Mouse (Mus musculus): ENCODE measurements at regions not wholly inside any gene's neighbourhood (a gene's known extent, or its start where the extent isn't known, plus 50 kb on each side); places are given as distances from the start of the nearest gene placed in this dataset.
A peak's percentile ranks its signal among the peaks of the same experiment; 100 is the strongest.

DNA sequence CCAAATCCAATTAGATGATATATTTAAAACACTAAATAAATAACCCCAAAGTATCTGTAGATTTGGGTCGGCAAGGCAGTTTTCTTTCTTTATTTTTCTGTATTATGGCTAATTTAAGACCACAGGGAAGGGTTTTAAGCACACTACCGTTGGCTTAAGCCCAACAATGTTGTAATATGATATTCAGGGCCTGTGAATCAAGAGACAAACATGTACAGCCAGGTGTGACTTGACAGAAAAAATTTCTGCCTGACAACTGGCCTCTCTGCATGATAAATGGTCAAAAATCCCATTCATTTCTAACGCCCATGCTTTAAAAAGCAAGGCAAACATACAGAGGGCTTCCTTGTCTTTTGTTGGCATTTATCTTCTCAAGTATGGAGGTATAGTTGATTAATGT lies 213.5 kb downstream of the Mtx2 start:
- ATAC-seq, result no peak
- Histone ChIP-seq H3K4me2 (replicated peaks; ENCODE audit: low read depth) (no peak overlapping the region), H3K9ac (ENCODE audit: low read depth, low read length) (no peak overlapping the region), H3K9me3 (ENCODE audit: control insufficient read depth) (no peaks in the 10 kb centered on the region), H3K27ac (ENCODE audit: low read depth, low read length) (no peak overlapping the region), H3K4me1 (replicated peaks; ENCODE audit: control insufficient read depth, insufficient read depth, low read length) (no peaks in the 10 kb centered on the region), H3K36me3 (ENCODE audit: control insufficient read depth, insufficient read depth) (no peaks in the 10 kb centered on the region), H3K4me3 (ENCODE audit: low read depth, low read length) (no peak overlapping the region), H3K27me3 (replicated peaks; ENCODE audit: control insufficient read depth, insufficient read depth, low read length) (no peaks in the 10 kb centered on the region)
- TF ChIP-seq CTCF (IDR thresholded peaks at IDR 0.05; ENCODE audit: low read depth), result no peak
- 40% methylated on average over 3 of the region's 3 CpGs for WGBS

DNA sequence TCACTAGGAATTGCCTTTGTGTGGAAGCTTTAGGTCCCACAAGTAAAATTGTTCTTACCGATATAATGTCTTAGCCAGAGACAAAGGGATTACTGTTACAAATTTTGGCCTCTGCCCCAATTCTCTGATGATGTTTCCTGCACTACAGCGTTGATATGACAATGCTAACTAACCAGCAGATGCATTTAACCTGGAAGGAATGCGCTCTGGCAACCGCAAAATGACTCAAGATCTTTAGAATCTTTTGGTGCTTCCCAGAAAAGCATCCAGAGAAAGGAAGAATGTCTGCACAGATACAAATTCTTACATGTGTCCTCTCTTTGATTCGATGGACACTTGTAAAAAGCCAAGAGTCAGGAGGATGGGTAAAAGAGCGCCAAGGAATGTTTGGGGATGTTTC lies 221.3 kb downstream of the Mtx2 start:
- ATAC-seq, result no peak
- Histone ChIP-seq H3K36me3 (ENCODE audit: control insufficient read depth, insufficient read depth) (no peaks in the 10 kb centered on the region), H3K4me2 (replicated peaks; ENCODE audit: low read depth) (no peak overlapping the region), H3K4me3 (ENCODE audit: low read depth, low read length) (no peak overlapping the region), H3K4me1 (replicated peaks; ENCODE audit: control insufficient read depth, insufficient read depth, low read length) (no peaks in the 10 kb centered on the region), H3K9me3 (ENCODE audit: control insufficient read depth) (no peaks in the 10 kb centered on the region), H3K9ac (ENCODE audit: low read depth, low read length) (no peak overlapping the region), H3K27ac (ENCODE audit: low read depth, low read length) (no peak overlapping the region), H3K27me3 (replicated peaks; ENCODE audit: control insufficient read depth, insufficient read depth, low read length) (0 out of 2 replicates have a peak, but pooled peaks cover 3% of the 10 kb centered on the region)
- TF ChIP-seq CTCF (IDR thresholded peaks at IDR 0.05; ENCODE audit: low read depth), result no peak
- WGBS, result 74% methylated on average over 6 of the region's 6 CpGs

DNA sequence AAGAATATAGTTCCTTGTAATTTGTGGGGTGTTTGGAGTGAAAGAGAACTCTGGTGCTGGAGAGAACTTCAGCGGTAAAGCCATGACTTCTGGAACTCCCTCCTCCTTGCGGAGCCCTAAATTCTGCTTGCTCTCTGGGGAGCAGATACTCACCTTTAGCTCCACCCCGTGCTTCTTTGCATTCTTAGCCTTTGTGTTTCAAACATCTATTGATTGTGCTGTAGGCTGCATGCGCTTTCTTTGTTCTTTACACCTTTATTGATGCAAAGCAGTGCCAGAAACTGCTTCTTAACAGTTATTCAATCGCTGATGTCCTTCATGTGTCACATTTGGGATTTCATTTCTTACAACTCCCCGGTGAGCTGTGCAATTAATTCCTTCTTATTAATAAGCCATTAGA lies 222.5 kb downstream of the Mtx2 start:
- Histone ChIP-seq H3K4me3 (ENCODE audit: low read depth, low read length) (no peak overlapping the region), H3K27ac (ENCODE audit: low read depth, low read length) (no peak overlapping the region), H3K4me1 (replicated peaks; ENCODE audit: control insufficient read depth, insufficient read depth, low read length) (no peaks in the 10 kb centered on the region), H3K9ac (ENCODE audit: low read depth, low read length) (no peak overlapping the region), H3K9me3 (ENCODE audit: control insufficient read depth) (no peaks in the 10 kb centered on the region), H3K27me3 (replicated peaks; ENCODE audit: control insufficient read depth, insufficient read depth, low read length) (0 out of 2 replicates have a peak, but pooled peaks cover 3% of the 10 kb centered on the region), H3K4me2 (replicated peaks; ENCODE audit: low read depth) (no peak overlapping the region), H3K36me3 (ENCODE audit: control insufficient read depth, insufficient read depth) (no peaks in the 10 kb centered on the region)
- WGBS, result 48% methylated on average over 6 of the region's 6 CpGs
- no peak for TF ChIP-seq CTCF (IDR thresholded peaks at IDR 0.05; ENCODE audit: low read depth)
- no peak for ATAC-seq

DNA sequence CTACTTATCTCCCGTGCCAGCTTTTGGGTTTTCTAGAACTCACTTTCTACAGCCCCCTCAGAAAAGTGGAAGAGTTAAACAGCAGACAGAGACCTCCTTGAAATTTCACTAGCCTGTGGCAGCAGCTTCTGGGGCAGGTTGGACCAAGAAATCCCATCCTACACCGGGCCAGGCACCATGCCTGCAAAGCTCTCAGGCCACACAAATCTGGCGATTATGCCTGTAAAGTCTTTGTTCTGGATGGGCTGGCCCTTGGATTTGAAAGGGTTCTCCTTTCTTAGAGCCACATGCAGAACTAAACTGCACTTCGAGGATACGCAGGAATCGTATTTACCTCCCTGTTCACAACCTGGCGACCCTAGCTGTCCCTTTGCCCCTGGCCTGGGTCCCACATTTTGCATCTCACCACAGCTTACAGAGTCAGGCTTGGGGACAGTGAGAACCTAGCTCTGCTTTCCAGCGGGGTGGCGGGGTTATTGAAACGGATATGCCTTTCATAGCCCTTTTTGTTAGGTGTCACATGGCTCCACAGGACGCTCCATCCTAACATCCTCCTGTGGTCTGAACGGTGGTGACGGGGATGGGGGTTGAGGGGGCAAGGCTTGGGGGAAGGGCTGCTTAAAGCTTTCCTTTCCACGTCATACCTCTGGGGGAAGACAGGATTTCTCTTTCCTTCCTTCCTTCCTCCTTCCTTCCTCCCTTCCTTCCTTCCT lies 229.0 kb downstream of the Mtx2 start:
- 35% methylated on average over 14 of the region's 14 CpGs for WGBS
- no peak for ATAC-seq
- no peak overlapping the region for H3K27ac ChIP-seq (ENCODE audit: low read depth, low read length)
- H3K4me1 ChIP-seq (replicated peaks; ENCODE audit: control insufficient read depth, insufficient read depth, low read length), result no peaks in the 10 kb centered on the region
- no peaks in the 10 kb centered on the region for H3K36me3 ChIP-seq (ENCODE audit: control insufficient read depth, insufficient read depth)
- peak overlapping the region; percentile 63 for H3K4me2 ChIP-seq (replicated peaks; ENCODE audit: low read depth)
- no peak for TF ChIP-seq CTCF (IDR thresholded peaks at IDR 0.05; ENCODE audit: low read depth)
- H3K27me3 ChIP-seq (replicated peaks; ENCODE audit: control insufficient read depth, insufficient read depth, low read length), result peaks cover 9% of the 10 kb centered on the region; the same call in 1 of the 2 replicates
- H3K9ac ChIP-seq (ENCODE audit: low read depth, low read length), result no peak overlapping the region
- H3K9me3 ChIP-seq (ENCODE audit: control insufficient read depth), result no peaks in the 10 kb centered on the region
- peak overlapping the region; percentile 16 for H3K4me3 ChIP-seq (ENCODE audit: low read depth, low read length)

DNA sequence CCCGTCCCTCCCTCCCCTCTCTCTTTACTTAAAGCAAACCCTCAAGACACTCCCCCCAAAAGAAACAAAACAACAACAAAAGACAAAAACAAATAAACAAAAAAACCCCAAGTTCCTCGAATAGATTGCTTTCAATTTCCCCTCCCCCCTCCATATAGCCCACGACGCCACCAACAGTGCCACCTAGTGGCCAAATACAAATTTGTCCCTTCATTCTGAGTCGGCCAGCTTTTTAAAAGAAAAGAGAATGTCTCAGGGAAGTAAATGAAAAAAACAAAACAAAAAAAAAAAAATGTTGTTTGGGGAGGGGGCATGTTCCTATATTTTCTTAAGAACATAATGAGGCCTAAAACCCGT lies 229.6 kb downstream of the Mtx2 start:
- TF ChIP-seq CTCF (IDR thresholded peaks at IDR 0.05; ENCODE audit: low read depth), result peak; percentile 86
- H3K27me3 ChIP-seq (replicated peaks; ENCODE audit: control insufficient read depth, insufficient read depth, low read length), result peaks cover 13% of the 10 kb centered on the region; the same call in 1 of the 2 replicates
- peak overlapping the region; percentile 16 for H3K4me3 ChIP-seq (ENCODE audit: low read depth, low read length)
- H3K4me2 ChIP-seq (replicated peaks; ENCODE audit: low read depth), result peak overlapping the region; percentile 63
- H3K9ac ChIP-seq (ENCODE audit: low read depth, low read length), result no peak overlapping the region
- no peak for ATAC-seq
- no peak overlapping the region for H3K27ac ChIP-seq (ENCODE audit: low read depth, low read length)
- no peaks in the 10 kb centered on the region for H3K36me3 ChIP-seq (ENCODE audit: control insufficient read depth, insufficient read depth)
- H3K4me1 ChIP-seq (replicated peaks; ENCODE audit: control insufficient read depth, insufficient read depth, low read length), result no peaks in the 10 kb centered on the region
- WGBS, result 1% methylated on average over 6 of the region's 6 CpGs
- H3K9me3 ChIP-seq (ENCODE audit: control insufficient read depth), result no peaks in the 10 kb centered on the region

DNA sequence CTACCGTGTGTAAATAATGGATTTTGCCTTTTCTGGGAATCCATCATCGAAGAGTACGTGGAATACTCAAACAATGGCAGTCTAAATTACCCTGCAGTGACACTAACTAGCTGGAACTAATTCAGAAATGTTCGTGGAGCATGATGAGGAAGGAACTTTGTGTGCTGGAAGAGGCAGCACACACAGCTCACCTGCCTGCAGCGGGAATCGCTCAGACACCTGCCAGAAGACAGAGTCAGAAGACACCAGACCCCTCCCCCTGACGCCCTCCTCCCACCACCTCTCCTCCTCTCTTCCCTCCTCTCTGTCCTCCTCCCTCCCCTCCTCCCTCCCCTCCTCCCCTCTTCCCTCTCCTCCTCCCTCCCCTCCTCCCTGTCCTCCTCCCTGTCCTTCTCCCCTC lies 235.4 kb downstream of the Mtx2 start:
- Histone ChIP-seq H3K27ac (ENCODE audit: low read depth, low read length) (no peak overlapping the region), H3K4me2 (replicated peaks; ENCODE audit: low read depth) (no peak overlapping the region), H3K4me3 (ENCODE audit: low read depth, low read length) (no peak overlapping the region), H3K4me1 (replicated peaks; ENCODE audit: control insufficient read depth, insufficient read depth, low read length) (0 out of 2 replicates have a peak, but pooled peaks cover 2% of the 10 kb centered on the region), H3K9ac (ENCODE audit: low read depth, low read length) (no peak overlapping the region), H3K27me3 (replicated peaks; ENCODE audit: control insufficient read depth, insufficient read depth, low read length) (peaks cover 19% of the 10 kb centered on the region; the same call in 1 of the 2 replicates), H3K36me3 (ENCODE audit: control insufficient read depth, insufficient read depth) (no peaks in the 10 kb centered on the region), H3K9me3 (ENCODE audit: control insufficient read depth) (no peaks in the 10 kb centered on the region)
- ATAC-seq, result no peak
- no peak for TF ChIP-seq CTCF (IDR thresholded peaks at IDR 0.05; ENCODE audit: low read depth)
- 31% methylated on average over 7 of the region's 7 CpGs for WGBS

Measured in intestine, postnatal 0 days (tissue).